Mouse (Mus musculus) spleen, adult 2 months (tissue): ENCODE data around the gene Trafd1.

ENCODE experiments used
- CTCF ChIP-seq: fragments of 200-500 bp; IDR thresholded peaks from 2 replicates; pipeline ENCODE4 v1.5.1; 2011; ENCODE audit warnings: mild to moderate bottlenecking, inconsistent platforms; ENCODE audit not compliant: insufficient read depth, insufficient read length, insufficient replicate concordance; ENCODE audit errors: extremely low read depth
- POLR2A ChIP-seq: fragments of 200-500 bp; IDR thresholded peaks from 2 replicates; pipeline ENCODE4 v1.6.1; 2011; ENCODE audit warnings: low read depth, low read length, inconsistent platforms

DNA sequence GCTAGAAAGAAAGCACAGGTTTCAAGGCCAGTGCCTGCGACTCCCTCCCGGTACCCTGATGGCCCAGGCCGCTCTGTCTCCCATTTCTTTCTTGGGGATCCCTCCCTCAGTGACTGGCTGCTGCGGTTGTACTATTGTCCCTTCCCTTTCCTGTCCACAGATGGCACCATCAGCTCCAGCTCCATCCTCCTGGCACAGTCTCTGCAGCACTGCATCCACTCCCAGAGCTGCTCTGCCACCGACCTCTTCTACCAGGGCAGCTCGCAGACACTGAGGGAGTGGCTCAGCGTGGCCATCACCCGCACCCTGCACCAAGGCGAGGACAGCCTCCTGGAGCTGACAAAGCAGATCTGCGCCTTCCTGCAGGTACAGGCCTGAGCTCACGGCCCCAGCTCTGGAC, 42.9 kb downstream of the Trafd1 start:
- TF ChIP-seq POLR2A (no peak), CTCF (no peak)
